Mouse (Mus musculus) bone marrow, adult 2 months (tissue): Measurements from ENCODE around the gene Tanc2.

Experiments
- CTCF ChIP-seq: fragments of 200-500 bp; IDR thresholded peaks from 2 replicates; pipeline ENCODE4 v1.5.1; 2011; ENCODE audit warnings: low read length, control low read depth; ENCODE audit not compliant: control insufficient read depth, insufficient read depth
- POLR2A ChIP-seq: fragments of 200-500 bp; IDR thresholded peaks from 2 replicates; pipeline ENCODE4 v1.6.1; 2011; ENCODE audit warnings: low read depth, mild to moderate bottlenecking, control low read depth, low read length, borderline replicate concordance; ENCODE audit not compliant: control insufficient read depth

GRCm38 (mm10) chr11:105899151-105899550, 309.4 kb downstream of the Tanc2 start:
- TF ChIP-seq CTCF = no peak
- TF ChIP-seq POLR2A = no peak
